Mouse (Mus musculus): Measurements from ENCODE around the gene Srsx.
"Not testable (repeated sequence)": the region's sequence is repeated elsewhere in the genome, so short reads cannot be mapped to it uniquely, and the experiment has no call there.

Gene Srsx

DNA sequence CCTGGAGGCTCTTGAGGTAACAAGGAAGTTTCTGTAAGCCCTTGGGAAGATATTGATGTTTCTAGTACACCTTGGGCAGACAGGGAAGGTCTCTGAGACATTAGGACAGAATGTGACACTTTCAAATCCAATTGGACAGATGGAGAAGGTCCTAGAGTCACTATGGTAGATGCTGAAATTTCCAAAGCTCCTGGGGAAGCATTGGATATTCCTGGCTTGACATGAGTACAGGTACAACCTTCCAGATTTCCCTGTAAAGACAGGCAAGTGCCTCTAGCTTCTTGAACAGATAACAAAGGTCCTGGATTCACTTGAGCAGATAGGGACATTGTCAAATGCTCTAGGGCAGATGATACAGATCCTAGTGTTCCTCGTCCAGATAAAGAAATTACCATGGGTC, at the start of gene Srsx:
Srsx (minus strand) TSS at position 101 of the 400 bp plus-strand sequence.
- DNase-seq = not testable (repeated sequence)

DNA sequence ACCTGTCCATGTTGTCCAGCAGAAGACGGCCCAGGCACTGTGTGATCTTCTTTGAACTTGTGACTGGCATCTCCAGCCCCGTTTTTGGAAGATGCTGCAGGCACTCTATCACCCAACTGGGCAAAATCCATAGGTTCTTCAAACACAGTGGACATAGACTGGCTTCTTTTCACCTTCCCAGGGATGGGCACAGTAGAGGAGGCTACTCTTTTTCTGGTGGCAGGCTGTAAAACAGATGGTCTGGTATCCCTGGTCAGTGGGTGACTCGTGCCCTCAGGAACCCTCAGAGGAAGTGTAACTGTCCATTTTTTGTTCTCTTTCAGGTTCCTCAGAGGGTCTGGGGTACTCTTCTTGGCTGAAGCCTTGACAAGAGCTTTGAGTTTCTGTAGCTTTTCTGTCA, 24.5 kb upstream of the Srsx start, which contains the start of gene Gm17577:
Gm17577 (minus strand) TSS at position 101 of the 400 bp plus-strand sequence.
- not testable (repeated sequence) for DNase-seq
